Mouse (Mus musculus) cortical plate, adult 2 months (tissue): Measurements from ENCODE around the gene Pcgf3. TPM values are rescaled to one million over a fixed set of nuclear protein-coding genes. Genes with fewer than 3 reads are reported as not detected.

Experiments
- H3K27ac ChIP-seq: fragments of 200-500 bp; 2 replicates; pipeline ENCODE4 v1.5.1; 2012; ENCODE audit warnings: low read length, control low read depth, inconsistent platforms; ENCODE audit not compliant: insufficient read depth
- H3K4me1 ChIP-seq: fragments of 200-500 bp; 2 replicates; pipeline ENCODE4 v1.6.1; 2011; ENCODE audit warnings: low read length; ENCODE audit not compliant: control insufficient read depth, insufficient read depth
- H3K4me3 ChIP-seq: fragments of 200-500 bp; 2 replicates; pipeline ENCODE4 v1.5.1; 2011; ENCODE audit warnings: mild to moderate bottlenecking, low read length, control low read depth; ENCODE audit not compliant: insufficient read depth
- CTCF ChIP-seq: fragments of 200-500 bp; IDR thresholded peaks from 2 replicates; pipeline ENCODE4 v1.5.1; 2011; ENCODE audit warnings: mild to moderate bottlenecking, control low read depth, low read length; ENCODE audit not compliant: insufficient read depth; ENCODE audit errors: extremely low read depth
- POLR2A ChIP-seq: fragments of 200-500 bp; IDR thresholded peaks from 2 replicates; pipeline ENCODE4 v1.6.1; 2011; ENCODE audit warnings: mild to moderate bottlenecking, low read length, control low read depth; ENCODE audit not compliant: insufficient read depth; ENCODE audit errors: extremely low read depth
- polyA plus RNA-seq: library from polyadenylated mRNA; depleted of rRNA; stranded (reverse); fragments of >200 nt; gene quantifications from 2 replicates; pipeline ENCODE4 v1.2.3, GENCODE M21; 2012

The Pcgf3 gene
- polyA plus RNA-seq, 1 experiment: 18.0 TPM

- Histone ChIP-seq H3K27ac (no peak overlapping the region), H3K4me3 (no peak overlapping the region), H3K4me1 (no peaks in the 10 kb centered on the region)
- TF ChIP-seq CTCF: no peak
- no peak for TF ChIP-seq POLR2A
Observed at GRCm38 (mm10) chr5:108447857-108448256, 13.2 kb upstream of the Pcgf3 start.

GRCm38 (mm10) chr5:108448785-108449668 is 12.0 kb upstream of the Pcgf3 start, which contains the start of gene Mfsd7a:
Gene Mfsd7a (minus strand): TSS chr5:108448891.
- Histone ChIP-seq H3K4me3 (peak within 1 kb of the TSS; percentile 16; the same call in 1 of the 2 replicates), H3K4me1 (no peaks in the 10 kb centered on the region), H3K27ac (no peak within 1 kb of the TSS)
- TF ChIP-seq CTCF (no peak), POLR2A (no peak)

GRCm38 (mm10) chr5:108450837-108451540 is 10.0 kb upstream of the Pcgf3 start:
- Histone ChIP-seq H3K4me3 (no peak overlapping the region), H3K4me1 (no peaks in the 10 kb centered on the region), H3K27ac (no peak overlapping the region)
- TF ChIP-seq POLR2A: no peak
- no peak for TF ChIP-seq CTCF

- Histone ChIP-seq H3K4me1 (no peaks in the 10 kb centered on the region), H3K27ac (no peak overlapping the region), H3K4me3 (no peak overlapping the region)
- no peak for TF ChIP-seq CTCF
- no peak for TF ChIP-seq POLR2A
Observed at GRCm38 (mm10) chr5:108451611-108452010, 9.4 kb upstream of the Pcgf3 start.

- no peak overlapping the region for H3K27ac ChIP-seq
- no peak for TF ChIP-seq POLR2A
- no peak for TF ChIP-seq CTCF
- H3K4me1 ChIP-seq: no peaks in the 10 kb centered on the region
- H3K4me3 ChIP-seq: no peak overlapping the region
Observed at GRCm38 (mm10) chr5:108452422-108452821, 8.6 kb upstream of the Pcgf3 start.

GRCm38 (mm10) chr5:108454094-108454493 is 6.9 kb upstream of the Pcgf3 start:
- H3K27ac ChIP-seq: no peak overlapping the region
- no peaks in the 10 kb centered on the region for H3K4me1 ChIP-seq
- H3K4me3 ChIP-seq: no peak overlapping the region
- TF ChIP-seq POLR2A: no peak
- no peak for TF ChIP-seq CTCF

GRCm38 (mm10) chr5:108458706-108459105 is 2.3 kb upstream of the Pcgf3 start:
- H3K4me1 ChIP-seq: peaks cover 6% of the 10 kb centered on the region
- H3K4me3 ChIP-seq: no peak overlapping the region
- TF ChIP-seq CTCF (no peak), POLR2A (no peak)
- H3K27ac ChIP-seq: no peak overlapping the region

GRCm38 (mm10) chr5:108460461-108460860 is 571 bp upstream of the Pcgf3 start:
- Histone ChIP-seq H3K4me1 (peaks cover 6% of the 10 kb centered on the region), H3K4me3 (peak overlapping the region; percentile 65), H3K27ac (no peak overlapping the region)
- no peak for TF ChIP-seq CTCF
- no peak for TF ChIP-seq POLR2A

GRCm38 (mm10) chr5:108462446-108462845 is 1.4 kb downstream of the Pcgf3 start:
- Histone ChIP-seq H3K27ac (no peak overlapping the region), H3K4me3 (peak overlapping the region; percentile 65), H3K4me1 (peaks cover 7% of the 10 kb centered on the region)
- TF ChIP-seq POLR2A (no peak), CTCF (no peak)

- Histone ChIP-seq H3K27ac (no peak overlapping the region), H3K4me3 (no peak overlapping the region), H3K4me1 (peaks cover 8% of the 10 kb centered on the region)
- TF ChIP-seq CTCF (no peak), POLR2A (no peak)
Observed at GRCm38 (mm10) chr5:108465131-108465891, 4.3 kb downstream of the Pcgf3 start.
